In genomic region chr9:50496151-50496505, GRCm38 (mm10) we compare ENCODE assay signal across 10 mouse cellular contexts. TPM values are rescaled to one million over a fixed set of nuclear protein-coding genes. Genes with fewer than 3 reads are reported as not detected.
A peak's percentile ranks its signal among the peaks of the same experiment; 100 is the strongest.
DNase-seq lines count a peak whose midpoint lies in the region; ATAC-seq and TF ChIP-seq lines count a peak whose summit lies in the region.
"Had no signal": no experiment of that assay in that cellular context is flagged by ENCODE, and none has a peak within 500 bp of the region (broad histone marks: within the 10 kb centered on the region; RNA-seq: fewer than 3 reads in every experiment).

No protein-coding gene starts in this region.

- no peak overlapping the region for H3K9ac ChIP-seq in forebrain, embryonic 13.5 days
- H3K9ac ChIP-seq in forebrain, embryonic 14.5 days (ENCODE audit: low read length), result no peak overlapping the region
- H3K9ac ChIP-seq in lung, embryonic 14.5 days, result no peak overlapping the region; the same call in 1 of the 2 replicates
- peak overlapping the region; percentile 29; the same call in 1 of the 2 replicates for H3K9ac ChIP-seq in ES-E14 (ENCODE audit: insufficient read depth, low read depth, low read length, poor library complexity, severe bottlenecking)
- no peak overlapping the region for H3K9ac ChIP-seq in liver, embryonic 12.5 days

- WGBS in forebrain, embryonic 13.5 days, result 14% methylated on average over 6 of the region's 6 CpGs
- 26% methylated on average over 6 of the region's 6 CpGs for WGBS in forebrain, embryonic 14.5 days
- WGBS in lung, embryonic 14.5 days, result 30% methylated on average over 6 of the region's 6 CpGs
- 6% methylated on average over 6 of the region's 6 CpGs for WGBS in liver, embryonic 12.5 days (ENCODE audit: insufficient replicate concordance)

- TF ChIP-seq CTCF in lung, embryonic 14.5 days (IDR thresholded peaks at IDR 0.05; ENCODE audit: low read depth), result no peak

- H3K4me2 ChIP-seq in forebrain, embryonic 13.5 days, result 0 out of 2 replicates have a peak overlapping the region, but pooled peaks have one; percentile 13
- no peak overlapping the region for H3K4me2 ChIP-seq in forebrain, embryonic 14.5 days (ENCODE audit: low read length)
- H3K4me2 ChIP-seq in lung, embryonic 14.5 days, result 0 out of 2 replicates have a peak overlapping the region, but pooled peaks have one; percentile 11
- H3K4me2 ChIP-seq in liver, embryonic 12.5 days, result peak overlapping the region; percentile 36

- H3K9me3 ChIP-seq in forebrain, embryonic 13.5 days (replicated peaks), result no peaks in the 10 kb centered on the region
- H3K9me3 ChIP-seq in forebrain, embryonic 14.5 days (replicated peaks; ENCODE audit: control insufficient read depth, low read length), result no peaks in the 10 kb centered on the region
- H3K9me3 ChIP-seq in lung, embryonic 14.5 days (ENCODE audit: low read depth, low read length), result no peaks in the 10 kb centered on the region
- H3K9me3 ChIP-seq in ES-E14 (ENCODE audit: control insufficient read depth, insufficient read depth, low read depth, low read length), result no peaks in the 10 kb centered on the region
- no peaks in the 10 kb centered on the region for H3K9me3 ChIP-seq in liver, embryonic 12.5 days (replicated peaks)

- H3K27ac ChIP-seq in forebrain, embryonic 13.5 days, result no peak overlapping the region
- no peak overlapping the region for H3K27ac ChIP-seq in forebrain, embryonic 14.5 days (ENCODE audit: low read depth, low read length)
- H3K27ac ChIP-seq in lung, embryonic 14.5 days (ENCODE audit: low read depth), result no peak overlapping the region
- H3K27ac ChIP-seq in ES-E14 (ENCODE audit: insufficient read depth, low read depth, low read length, poor library complexity, severe bottlenecking), result no peak overlapping the region
- H3K27ac ChIP-seq in liver, embryonic 12.5 days, result peak overlapping the region; percentile 53
- H3K27ac ChIP-seq: macrophage had no signal

- H3K4me1 ChIP-seq in forebrain, embryonic 13.5 days, result peaks cover 5% of the 10 kb centered on the region
- peaks cover 5% of the 10 kb centered on the region; the same call in 1 of the 2 replicates for H3K4me1 ChIP-seq in forebrain, embryonic 14.5 days (ENCODE audit: control insufficient read depth, insufficient read depth, low read length)
- H3K4me1 ChIP-seq in lung, embryonic 14.5 days (ENCODE audit: insufficient read depth), result 0 out of 2 replicates have a peak, but pooled peaks cover 3% of the 10 kb centered on the region
- peaks cover 11 to 26% of the 10 kb centered on the region in 2 experiments; a peak in 3 of 4 replicates for H3K4me1 ChIP-seq in ES-E14 (ENCODE audit: control insufficient read depth in 2 of 2, insufficient read depth in 2 of 2, low read length in 2 of 2, poor library complexity in 1 of 2)
- H3K4me1 ChIP-seq in liver, embryonic 12.5 days, result peaks cover 37% of the 10 kb centered on the region

- no peaks in the 10 kb centered on the region for H3K36me3 ChIP-seq in forebrain, embryonic 13.5 days (ENCODE audit: poor library complexity, severe bottlenecking)
- no peaks in the 10 kb centered on the region for H3K36me3 ChIP-seq in forebrain, embryonic 14.5 days (ENCODE audit: control insufficient read depth, insufficient read depth, low read length)
- no peaks in the 10 kb centered on the region for H3K36me3 ChIP-seq in lung, embryonic 14.5 days (ENCODE audit: insufficient read depth)
- H3K36me3 ChIP-seq in ES-E14 (ENCODE audit: control insufficient read depth, insufficient read depth, low read length, poor library complexity, severe bottlenecking), result no peaks in the 10 kb centered on the region; the same call in 1 of the 2 replicates
- no peaks in the 10 kb centered on the region for H3K36me3 ChIP-seq in liver, embryonic 12.5 days

- no peak for ATAC-seq in forebrain, embryonic 13.5 days
- no peak for ATAC-seq in forebrain, embryonic 14.5 days
- no peak for ATAC-seq in lung, embryonic 14.5 days (ENCODE audit: insufficient read depth)
- 0 out of 2 replicates have a peak, but pooled peaks have one; percentile 41 for ATAC-seq in liver, embryonic 12.5 days
- ATAC-seq in monocyte, adult 5-6 weeks (replicated peaks; ENCODE audit: insufficient number of reproducible peaks, low FRiP score, low TSS enrichment, poor library complexity, severe bottlenecking), result no peak
- ATAC-seq: inflammation-experienced regulatory T-cells, adult 6 months had no signal

- H3K4me3 ChIP-seq in forebrain, embryonic 13.5 days, result no peak overlapping the region
- no peak overlapping the region for H3K4me3 ChIP-seq in forebrain, embryonic 14.5 days (ENCODE audit: low read depth, low read length)
- H3K4me3 ChIP-seq in lung, embryonic 14.5 days (ENCODE audit: low read depth, low read length), result no peak overlapping the region
- peak overlapping the region; percentile 15 to 46; a peak in 3 of 4 replicates for H3K4me3 ChIP-seq in ES-E14 (ENCODE audit: insufficient read depth in 1 of 2, low read depth in 1 of 2, low read length in 2 of 2, poor library complexity in 1 of 2, severe bottlenecking in 1 of 2)
- H3K4me3 ChIP-seq in liver, embryonic 12.5 days, result no peak overlapping the region

- in situ Hi-C loops in ES-E14 (cut with MboI; ENCODE audit: low sequenced_read_pairs in 2 of 2, unreplicated experiment in 2 of 2), result no loop called here

- DNase-seq in forebrain, embryonic 14.5 days (ENCODE audit: low spot score), result no peak
- no peak for DNase-seq in lung, embryonic 14.5 days
- DNase-seq in lung, postnatal 36 days, result no peak
- no peak for DNase-seq in ES-E14 (ENCODE audit: low read depth, low spot score)
- DNase-seq in spleen, adult 18-20 months, result no peak

- no peaks in the 10 kb centered on the region for H3K27me3 ChIP-seq in forebrain, embryonic 13.5 days
- H3K27me3 ChIP-seq in forebrain, embryonic 14.5 days (replicated peaks; ENCODE audit: control insufficient read depth, insufficient read depth, low read length), result no peaks in the 10 kb centered on the region
- no peaks in the 10 kb centered on the region for H3K27me3 ChIP-seq in lung, embryonic 14.5 days (ENCODE audit: insufficient read depth, low read length)
- H3K27me3 ChIP-seq in liver, embryonic 12.5 days (replicated peaks), result no peaks in the 10 kb centered on the region

TF ChIP-seq in ES-E14, 5 proteins besides CTCF, POLR2A, EP300 and RAD21:
- TF ChIP-seq MAFK (IDR thresholded peaks at IDR 0.05; ENCODE audit: insufficient read depth, low read depth, low read length) (no peak), CHD2 (IDR thresholded peaks at IDR 0.05; ENCODE audit: low read depth, low read length) (no peak), ZC3H11A (IDR thresholded peaks at IDR 0.05; ENCODE audit: borderline replicate concordance, low read depth, low read length) (no peak), HCFC1 (IDR thresholded peaks at IDR 0.05; ENCODE audit: borderline replicate concordance, insufficient read depth, low read length) (no peak), ZNF384 (IDR thresholded peaks at IDR 0.05; ENCODE audit: low read depth, low read length) (no peak)
TF ChIP-seq in ES-E14: peak in this region for 0.

RNA-seq across cellular contexts. Expression of gene Plet1, which starts 1.8 kb away (rescaled TPM):
- polyA plus RNA-seq in forebrain, embryonic 13.5 days (2015; fragmentation: Nextera tagmentation; extraction: Ambion mirVana), result 0.24 TPM in 1 of 2 replicates, not detected in the other
- 0.27 and 0.30 TPM in 2 replicates for polyA plus RNA-seq in forebrain, embryonic 14.5 days (2014; fragmentation: Nextera tagmentation; extraction: Ambion mirVana)
- 0.11 and 0.26 TPM in 2 replicates for polyA plus RNA-seq in lung, embryonic 14.5 days (2014; fragmentation: Nextera tagmentation; extraction: Ambion mirVana)
- 9.4 and 18.3 TPM in 2 replicates for total RNA-seq in ES-E14 (2012; rRNA removed)
- polyA plus RNA-seq in liver, embryonic 12.5 days (2016; fragmentation: Nextera tagmentation; extraction: Ambion mirVana), result 0.15 and 0.23 TPM in 2 replicates
- total RNA-seq in monocyte, adult 5-6 weeks (2017), result not detected in 3 replicates
- polyA plus RNA-seq: inflammation-experienced regulatory T-cells, adult 6 months; macrophage had no signal

RNA-seq across cellular contexts. Expression of gene Pts, which starts 32.4 kb away (rescaled TPM):
- polyA plus RNA-seq in forebrain, embryonic 13.5 days (2015; fragmentation: Nextera tagmentation; extraction: Ambion mirVana), result 97.0 and 102 TPM in 2 replicates
- polyA plus RNA-seq in forebrain, embryonic 14.5 days (2014; fragmentation: Nextera tagmentation; extraction: Ambion mirVana), result 87.3 and 94.5 TPM in 2 replicates
- polyA plus RNA-seq in lung, embryonic 14.5 days (2014; fragmentation: Nextera tagmentation; extraction: Ambion mirVana), result 61.1 and 61.3 TPM in 2 replicates
- 6.8 and 7.6 TPM in 2 replicates for total RNA-seq in ES-E14 (2012; rRNA removed)
- polyA plus RNA-seq in liver, embryonic 12.5 days (2016; fragmentation: Nextera tagmentation; extraction: Ambion mirVana), result 46.8 and 47.6 TPM in 2 replicates
- 81.1 to 126 TPM (median 108 TPM) in 3 replicates for total RNA-seq in monocyte, adult 5-6 weeks (2017)

RNA-seq across cellular contexts. Expression of gene Il18, which starts 58.5 kb away (rescaled TPM):
- polyA plus RNA-seq in forebrain, embryonic 13.5 days (2015; fragmentation: Nextera tagmentation; extraction: Ambion mirVana), result 16.4 and 17.3 TPM in 2 replicates
- polyA plus RNA-seq in forebrain, embryonic 14.5 days (2014; fragmentation: Nextera tagmentation; extraction: Ambion mirVana), result 17.8 and 18.4 TPM in 2 replicates
- 6.6 and 7.8 TPM in 2 replicates for polyA plus RNA-seq in lung, embryonic 14.5 days (2014; fragmentation: Nextera tagmentation; extraction: Ambion mirVana)
- total RNA-seq in ES-E14 (2012; rRNA removed), result 0.32 and 0.49 TPM in 2 replicates
- 2.3 and 3.1 TPM in 2 replicates for polyA plus RNA-seq in liver, embryonic 12.5 days (2016; fragmentation: Nextera tagmentation; extraction: Ambion mirVana)
- 8.6 to 26.9 TPM (median 10.2 TPM) in 3 replicates for total RNA-seq in monocyte, adult 5-6 weeks (2017)

RNA-seq across cellular contexts. Expression of gene Bco2, which starts 58.9 kb away (rescaled TPM):
- polyA plus RNA-seq in forebrain, embryonic 13.5 days (2015; fragmentation: Nextera tagmentation; extraction: Ambion mirVana), result 0.20 and 0.37 TPM in 2 replicates
- polyA plus RNA-seq in forebrain, embryonic 14.5 days (2014; fragmentation: Nextera tagmentation; extraction: Ambion mirVana), result 0.60 and 0.63 TPM in 2 replicates
- polyA plus RNA-seq in lung, embryonic 14.5 days (2014; fragmentation: Nextera tagmentation; extraction: Ambion mirVana), result 0.17 and 0.26 TPM in 2 replicates
- total RNA-seq in ES-E14 (2012; rRNA removed), result 0.22 and 0.26 TPM in 2 replicates
- polyA plus RNA-seq in liver, embryonic 12.5 days (2016; fragmentation: Nextera tagmentation; extraction: Ambion mirVana), result 0.18 TPM in 2 replicates
- 1.1 to 1.9 TPM (median 1.5 TPM) in 3 replicates for total RNA-seq in monocyte, adult 5-6 weeks (2017)

Comparison
In these comparisons a context has a peak if more than half of its experiments do, and no peak if none do; other contexts are left out.
1. H3K4me3 ChIP-seq: peak in ES-E14 (2 of 2); none in forebrain, embryonic 13.5 days (single experiment), forebrain, embryonic 14.5 days (single experiment), lung, embryonic 14.5 days (single experiment) and liver, embryonic 12.5 days (single experiment).